Mouse (Mus musculus) hindbrain, embryonic 11.5 days (tissue): ENCODE results near the gene Ngdn. TPM values are rescaled to one million over a fixed set of nuclear protein-coding genes. Genes with fewer than 3 reads are reported as not detected.

Experiments used
- ATAC-seq: fragments of 200-750 bp; cut with Nextera tagmentation; 2 replicates; pipeline ENCODE4 v1.8.0; 2017; ENCODE audit warnings: mild to moderate bottlenecking, moderate TSS enrichment, moderate library complexity; ENCODE audit not compliant: low FRiP score
- DNase-seq: peaks from one replicate; pipeline ENCODE4 v3.0.0-alpha.2; 2015; ENCODE audit warnings: low spot score
- H3K27ac ChIP-seq: fragments of 300-500 bp; sonication (generic); 2 replicates; pipeline ENCODE4 v1.5.1; 2014; ENCODE audit warnings: mild to moderate bottlenecking, low read depth, low read length
- H3K27me3 ChIP-seq: fragments of 300-500 bp; sonication (generic); 2 replicates; pipeline ENCODE4 v1.6.1; 2014; ENCODE audit warnings: mild to moderate bottlenecking, low read length, moderate library complexity, mixed read lengths; ENCODE audit not compliant: control insufficient read depth, insufficient read depth
- H3K36me3 ChIP-seq: fragments of 300-500 bp; sonication (generic); 2 replicates; pipeline ENCODE4 v1.6.1; 2014; ENCODE audit warnings: mild to moderate bottlenecking, low read length, moderate library complexity, mixed read lengths; ENCODE audit not compliant: control insufficient read depth, insufficient read depth
- H3K4me1 ChIP-seq: fragments of 300-500 bp; sonication (generic); replicated peaks from 2 replicates; pipeline ENCODE4 v1.6.1; 2014; ENCODE audit warnings: low read length, mixed read lengths; ENCODE audit not compliant: control insufficient read depth, insufficient read depth
- H3K4me2 ChIP-seq: fragments of 300-500 bp; sonication (generic); replicated peaks from 2 replicates; pipeline ENCODE4 v1.6.1; 2014; ENCODE audit warnings: mild to moderate bottlenecking, low read depth, low read length
- H3K4me3 ChIP-seq: fragments of 300-500 bp; sonication (generic); 2 replicates; pipeline ENCODE4 v1.5.1; 2014; ENCODE audit warnings: low read depth, low read length
- H3K9ac ChIP-seq: fragments of 300-500 bp; sonication (generic); 2 replicates; pipeline ENCODE4 v1.6.1; 2014; ENCODE audit warnings: low read depth, low read length
- H3K9me3 ChIP-seq: fragments of 300-500 bp; sonication (generic); 2 replicates; pipeline ENCODE4 v1.6.1; 2016; ENCODE audit warnings: low read length; ENCODE audit not compliant: control insufficient read depth
- WGBS: fragments of 180-500 bp; shearing (Covaris S2); extraction: QIAGEN DNeasy Blood & Tissue Kit; methylation state at CpG from one replicate; pipeline ENCODE4 v1.1.7; 2014; 5-methylcytosine and 5-hydroxymethylcytosine counted together
- polyA plus RNA-seq: library from polyadenylated mRNA; unstranded; fragments of >200 nt; fragmentation: Nextera tagmentation; extraction: Ambion mirVana; gene quantifications from 2 replicates; pipeline ENCODE4 v1.2.1, GENCODE M21; 2014

Gene Ngdn
- polyA plus RNA-seq, 1 experiment from 2014 or later = 81.5 TPM

- Histone ChIP-seq H3K9me3 (no peaks in the 10 kb centered on the region), H3K4me2 (no peak overlapping the region), H3K9ac (no peak overlapping the region), H3K27ac (no peak overlapping the region), H3K27me3 (no peaks in the 10 kb centered on the region), H3K4me3 (no peak overlapping the region), H3K4me1 (no peaks in the 10 kb centered on the region), H3K36me3 (no peaks in the 10 kb centered on the region)
- DNase-seq (no peak), ATAC-seq (no peak)
- 85% methylated on average over 10 of the region's 10 CpGs for WGBS
These were observed 39.0 kb downstream of the Ngdn start for GRCm38 (mm10) chr14:55054191-55054749.

GRCm38 (mm10) chr14:55055167-55055834 is 40.0 kb downstream of the Ngdn start:
- DNase-seq (no peak), ATAC-seq (no peak)
- Histone ChIP-seq H3K4me3 (no peak overlapping the region), H3K27ac (no peak overlapping the region), H3K4me1 (no peaks in the 10 kb centered on the region), H3K4me2 (no peak overlapping the region), H3K9me3 (no peaks in the 10 kb centered on the region), H3K27me3 (no peaks in the 10 kb centered on the region), H3K36me3 (no peaks in the 10 kb centered on the region), H3K9ac (no peak overlapping the region)
- 83% methylated on average over 11 of the region's 11 CpGs for WGBS

DNA sequence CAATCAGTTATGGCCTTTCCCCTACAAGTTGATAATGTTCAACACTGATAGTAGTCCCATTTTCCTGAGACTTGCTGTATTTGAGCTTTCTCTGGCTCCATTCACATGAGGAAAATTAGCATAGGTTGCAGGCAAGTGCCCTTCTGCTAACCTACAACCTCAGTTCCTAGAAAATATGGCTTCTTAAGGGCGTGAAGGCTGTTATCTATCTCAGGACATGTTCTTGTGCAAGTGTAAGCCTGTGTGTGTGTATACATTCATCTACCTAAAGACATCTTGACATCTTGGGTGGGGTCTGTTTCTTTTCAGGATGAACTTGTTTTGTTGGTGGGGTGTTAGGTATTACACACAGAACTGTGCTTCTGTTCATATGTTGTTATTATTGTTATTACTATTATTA is 43.8 kb downstream of the Ngdn start:
- whole genome bisulfite sequencing = 82% methylated on average over 1 of the region's 1 CpGs
- ATAC-seq (no peak), DNase-seq (no peak)
- Histone ChIP-seq H3K27me3 (no peaks in the 10 kb centered on the region), H3K27ac (no peak overlapping the region), H3K36me3 (no peaks in the 10 kb centered on the region), H3K4me1 (peaks cover 4% of the 10 kb centered on the region; the same call in 1 of the 2 replicates), H3K4me2 (no peak overlapping the region), H3K9ac (no peak overlapping the region), H3K9me3 (no peaks in the 10 kb centered on the region), H3K4me3 (no peak overlapping the region)

GRCm38 (mm10) chr14:55059931-55060330 is 44.7 kb downstream of the Ngdn start:
- no peak overlapping the region for H3K27ac ChIP-seq
- H3K9me3 ChIP-seq = no peaks in the 10 kb centered on the region
- 68% methylated on average over 5 of the region's 5 CpGs for WGBS
- no peak for ATAC-seq
- H3K27me3 ChIP-seq = no peaks in the 10 kb centered on the region
- no peak overlapping the region for H3K4me2 ChIP-seq
- peaks cover 4% of the 10 kb centered on the region; the same call in 1 of the 2 replicates for H3K4me1 ChIP-seq
- DNase-seq = no peak
- H3K9ac ChIP-seq = no peak overlapping the region
- H3K36me3 ChIP-seq = peaks cover 5% of the 10 kb centered on the region; the same call in 1 of the 2 replicates
- H3K4me3 ChIP-seq = no peak overlapping the region

- no peak overlapping the region for H3K27ac ChIP-seq
- no peak overlapping the region for H3K4me2 ChIP-seq
- peaks cover 8% of the 10 kb centered on the region; the same call in 1 of the 2 replicates for H3K36me3 ChIP-seq
- no peak overlapping the region for H3K9ac ChIP-seq
- no peaks in the 10 kb centered on the region for H3K9me3 ChIP-seq
- no peak overlapping the region for H3K4me3 ChIP-seq
- no peaks in the 10 kb centered on the region for H3K27me3 ChIP-seq
- peaks cover 4% of the 10 kb centered on the region; the same call in 1 of the 2 replicates for H3K4me1 ChIP-seq
- 50% methylated on average over 7 of the region's 7 CpGs for WGBS
- no peak for DNase-seq
- no peak for ATAC-seq
These were observed 46.6 kb downstream of the Ngdn start for GRCm38 (mm10) chr14:55061845-55062244.

DNA sequence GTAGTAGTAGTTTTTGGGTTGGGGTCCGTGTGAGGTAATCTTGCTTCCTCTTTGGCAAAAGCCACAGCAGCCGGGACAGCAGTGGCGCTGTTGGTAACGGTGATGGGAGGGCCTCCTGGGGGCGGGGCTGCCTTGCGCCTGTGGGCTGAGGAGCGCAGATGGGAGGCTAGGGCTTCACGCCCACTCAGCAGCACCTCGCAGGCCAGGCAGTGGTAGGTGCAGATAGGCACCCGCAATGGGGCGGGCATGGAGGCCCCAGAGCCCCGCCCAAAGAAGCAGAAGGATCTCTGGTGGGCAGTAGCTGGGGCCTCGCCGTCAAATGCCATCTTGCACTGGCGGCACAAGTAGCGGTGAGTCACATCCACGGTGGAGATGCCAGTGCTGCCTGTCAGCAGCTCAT is 47.4 kb downstream of the Ngdn start:
- peaks cover 4% of the 10 kb centered on the region; the same call in 1 of the 2 replicates for H3K4me1 ChIP-seq
- no peak overlapping the region for H3K4me3 ChIP-seq
- H3K27me3 ChIP-seq = no peaks in the 10 kb centered on the region
- no peak overlapping the region for H3K4me2 ChIP-seq
- peaks cover 8% of the 10 kb centered on the region; the same call in 1 of the 2 replicates for H3K36me3 ChIP-seq
- H3K27ac ChIP-seq = no peak overlapping the region
- H3K9me3 ChIP-seq = no peaks in the 10 kb centered on the region
- WGBS = 31% methylated on average over 17 of the region's 17 CpGs
- DNase-seq (peak; percentile 46), ATAC-seq (peak; percentile 56; the same call in 1 of the 2 replicates)
- no peak overlapping the region for H3K9ac ChIP-seq

- peaks cover 4% of the 10 kb centered on the region; the same call in 1 of the 2 replicates for H3K4me1 ChIP-seq
- H3K27me3 ChIP-seq = no peaks in the 10 kb centered on the region
- H3K27ac ChIP-seq = no peak overlapping the region
- ATAC-seq (no peak), DNase-seq (no peak)
- H3K9me3 ChIP-seq = no peaks in the 10 kb centered on the region
- no peak overlapping the region for H3K4me2 ChIP-seq
- H3K36me3 ChIP-seq = peaks cover 8% of the 10 kb centered on the region; the same call in 1 of the 2 replicates
- 85% methylated on average over 5 of the region's 5 CpGs for WGBS
- no peak overlapping the region for H3K9ac ChIP-seq
- H3K4me3 ChIP-seq = no peak overlapping the region
These were observed 47.9 kb downstream of the Ngdn start for GRCm38 (mm10) chr14:55063117-55063516.

DNA sequence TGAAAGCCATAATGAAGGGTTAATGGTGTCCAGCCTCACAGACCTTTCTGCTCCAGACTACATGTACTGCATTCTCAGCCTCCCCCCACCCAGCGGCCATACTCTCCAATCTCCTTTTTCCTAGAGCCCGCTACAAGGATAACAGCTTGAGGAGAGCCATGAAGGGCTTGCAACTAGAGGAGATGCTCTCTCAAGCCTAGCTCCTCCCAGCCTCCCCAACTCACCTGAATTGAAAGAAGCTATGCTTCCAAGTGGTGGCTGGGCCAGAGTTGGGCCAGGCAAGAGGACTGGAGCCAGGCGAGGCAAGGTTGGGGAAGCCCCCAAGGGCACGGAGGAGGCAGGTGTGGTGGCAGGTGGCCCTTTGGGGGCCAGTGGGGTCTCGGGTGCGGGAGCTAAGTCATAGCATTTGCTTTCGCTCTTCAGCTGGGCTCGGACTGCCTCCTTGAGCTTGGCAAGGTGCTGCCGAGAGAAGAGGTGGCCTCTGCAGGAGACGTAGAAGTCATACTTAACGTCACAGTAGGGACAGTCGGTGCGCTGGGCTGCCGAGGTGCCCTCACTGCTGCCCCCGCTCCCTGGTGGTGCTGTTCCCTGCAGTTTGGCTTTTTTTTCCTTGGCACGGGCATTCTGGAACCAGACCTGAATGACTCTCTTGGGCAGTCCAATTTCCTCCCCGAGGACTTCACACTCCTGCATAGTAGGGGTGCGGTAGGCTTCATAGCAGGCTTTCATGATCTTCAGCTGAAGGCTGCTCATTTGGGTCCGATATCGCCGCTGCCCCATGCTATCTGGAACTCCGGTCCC is 48.5 kb downstream of the Ngdn start:
- Histone ChIP-seq H3K27ac (no peak overlapping the region), H3K4me2 (no peak overlapping the region), H3K9me3 (no peaks in the 10 kb centered on the region), H3K9ac (no peak overlapping the region), H3K36me3 (peaks cover 8% of the 10 kb centered on the region; the same call in 1 of the 2 replicates), H3K4me1 (peaks cover 4% of the 10 kb centered on the region; the same call in 1 of the 2 replicates), H3K27me3 (no peaks in the 10 kb centered on the region), H3K4me3 (no peak overlapping the region)
- no peak for DNase-seq
- WGBS = 88% methylated on average over 22 of the region's 22 CpGs
- no peak for ATAC-seq
